Mouse (Mus musculus) adrenal gland, postnatal 36 days (tissue): ENCODE data around the gene Gm21954. TPM values are rescaled to one million over a fixed set of nuclear protein-coding genes. Genes with fewer than 3 reads are reported as not detected.

Source experiments
- DNase-seq, 2 experiments: peaks; one replicate each; pipeline ENCODE4 v3.0.0; 2021; ENCODE audit warnings: mixed read lengths in 1 of 2
- long read RNA-seq, 2 experiments: library from polyadenylated mRNA; stranded (forward); transcript quantifications; one replicate each; pipeline ENCODE4 v2.0.0; 2021; ENCODE audit warnings: borderline sequencing depth in 2 of 2
- total RNA-seq, 2 experiments: library from RNA; stranded (reverse); gene quantifications; 2 replicates each; pipeline ENCODE4 v1.2.3; 2021

The Gm21954 gene
- not detected for total RNA-seq
- long read RNA-seq, experiment 1, result 0 reads
- long read RNA-seq, experiment 2, result 0 reads

GRCm38 (mm10) chr3:55472110-55472509 is at the start of gene Gm21954:
Gm21954 (minus strand) TSS chr3:55472210.
- no peak for DNase-seq

GRCm38 (mm10) chr3:55521776-55522175 is 49.8 kb upstream of the Gm21954 start:
- DNase-seq, result no peak

GRCm38 (mm10) chr3:55520240-55521180 is 48.5 kb upstream of the Gm21954 start:
- DNase-seq, result peak; percentile 74 to 80

GRCm38 (mm10) chr3:55517454-55518014 is 45.5 kb upstream of the Gm21954 start:
- no peak for DNase-seq

- no peak for DNase-seq
Observed at GRCm38 (mm10) chr3:55515966-55516365, 44.0 kb upstream of the Gm21954 start.

- no peak for DNase-seq
Observed at GRCm38 (mm10) chr3:55511658-55512057, 39.6 kb upstream of the Gm21954 start.

GRCm38 (mm10) chr3:55510198-55510597 is 38.2 kb upstream of the Gm21954 start:
- DNase-seq, result no peak

GRCm38 (mm10) chr3:55499298-55499697 is 27.3 kb upstream of the Gm21954 start:
- no peak for DNase-seq

GRCm38 (mm10) chr3:55496462-55496941 is 24.5 kb upstream of the Gm21954 start:
- DNase-seq, result no peak

GRCm38 (mm10) chr3:55495866-55496265 is 23.9 kb upstream of the Gm21954 start:
- no peak for DNase-seq

- no peak for DNase-seq
Observed at GRCm38 (mm10) chr3:55495231-55495630, 23.2 kb upstream of the Gm21954 start.

- DNase-seq, result peak in 1 of 2 experiments; percentile 17
Observed at GRCm38 (mm10) chr3:55494348-55494747, 22.3 kb upstream of the Gm21954 start.

GRCm38 (mm10) chr3:55492021-55492420 is 20.0 kb upstream of the Gm21954 start:
- no peak for DNase-seq

- no peak for DNase-seq
Observed at GRCm38 (mm10) chr3:55489231-55489990, 17.4 kb upstream of the Gm21954 start.

- no peak for DNase-seq
Observed at GRCm38 (mm10) chr3:55483328-55483727, 11.3 kb upstream of the Gm21954 start.

- DNase-seq, result no peak
Observed at GRCm38 (mm10) chr3:55481140-55481539, 9.1 kb upstream of the Gm21954 start.

GRCm38 (mm10) chr3:55479306-55479705 is 7.3 kb upstream of the Gm21954 start:
- no peak for DNase-seq

- no peak for DNase-seq
Observed at GRCm38 (mm10) chr3:55476694-55477093, 4.7 kb upstream of the Gm21954 start.

- no peak for DNase-seq
Observed at GRCm38 (mm10) chr3:55473146-55473545, 1.1 kb upstream of the Gm21954 start.

GRCm38 (mm10) chr3:55466348-55466747 is 5.7 kb downstream of the Gm21954 start:
- no peak for DNase-seq

GRCm38 (mm10) chr3:55465785-55466184 is 6.2 kb downstream of the Gm21954 start:
- DNase-seq, result no peak

GRCm38 (mm10) chr3:55464226-55464625 is 7.8 kb downstream of the Gm21954 start:
- no peak for DNase-seq
